Mouse (Mus musculus): ENCODE measurements at regions not wholly inside any gene's neighbourhood (a gene's known extent, or its start where the extent isn't known, plus 50 kb on each side); places are given as distances from the start of the nearest gene placed in this dataset.

- TF ChIP-seq TCF12 (IDR thresholded peaks at IDR 0.05; ENCODE audit: insufficient read depth, poor library complexity, severe bottlenecking) (no peak), E2F4 (IDR thresholded peaks at IDR 0.05; ENCODE audit: insufficient read depth) (no peak), POLR2A (IDR thresholded peaks at IDR 0.05; ENCODE audit: insufficient read length, low read depth) (no peak), TCF3 (IDR thresholded peaks at IDR 0.05; ENCODE audit: insufficient read length, low read depth) (no peak), SRF (IDR thresholded peaks at IDR 0.05; ENCODE audit: control insufficient read depth, insufficient read length, low read depth) (no peak), MAX (IDR thresholded peaks at IDR 0.05; ENCODE audit: low read depth) (no peak)
Observed at GRCm38 (mm10) chr1:83835965-83836364, 428.0 kb upstream of the Sphkap start.
